Mouse (Mus musculus): ENCODE results near the gene BC005624. TPM values are rescaled to one million over a fixed set of nuclear protein-coding genes. Genes with fewer than 3 reads are reported as not detected.
"Not testable (repeated sequence)": the region's sequence is repeated elsewhere in the genome, so short reads cannot be mapped to it uniquely, and the experiment has no call there.

BC005624 gene
- polyA plus RNA-seq, 1 experiment from 2014 or later, result 32.8 TPM

DNA sequence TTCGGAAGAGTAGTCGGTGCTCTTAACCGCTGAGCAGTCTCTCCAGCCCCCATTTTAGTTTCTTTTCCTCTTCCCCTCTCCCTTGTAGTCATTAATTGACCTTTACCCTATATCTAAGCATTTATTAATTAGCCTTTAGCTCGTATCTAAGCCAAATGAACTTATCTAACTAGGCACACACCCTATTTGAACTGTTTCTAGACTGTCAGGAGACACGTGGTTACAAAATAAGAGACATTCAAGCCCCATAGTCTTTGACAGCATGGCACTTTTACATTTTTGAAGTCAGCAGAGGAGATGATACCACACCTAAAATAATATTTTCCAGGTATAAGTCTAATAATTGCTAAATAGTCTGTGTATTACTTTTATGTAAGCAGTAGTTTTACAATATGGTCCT lies 40.4 kb downstream of the BC005624 start:
- Histone ChIP-seq H3K36me3 (no peaks in the 10 kb centered on the region), H3K9ac (no peak overlapping the region), H3K9me3 (no peaks in the 10 kb centered on the region), H3K4me1 (peaks cover 2% of the 10 kb centered on the region; the same call in 1 of the 2 replicates), H3K27me3 (replicated peaks) (no peaks in the 10 kb centered on the region; the same call in 1 of the 2 replicates), H3K27ac (replicated peaks) (no peak overlapping the region), H3K4me2 (no peak overlapping the region), H3K4me3 (no peak overlapping the region)
- 88% methylated on average over 5 of the region's 5 CpGs for WGBS
- no peak for ATAC-seq (ENCODE audit: extremely low read depth, insufficient number of reproducible peaks, low FRiP score, low TSS enrichment)

DNA sequence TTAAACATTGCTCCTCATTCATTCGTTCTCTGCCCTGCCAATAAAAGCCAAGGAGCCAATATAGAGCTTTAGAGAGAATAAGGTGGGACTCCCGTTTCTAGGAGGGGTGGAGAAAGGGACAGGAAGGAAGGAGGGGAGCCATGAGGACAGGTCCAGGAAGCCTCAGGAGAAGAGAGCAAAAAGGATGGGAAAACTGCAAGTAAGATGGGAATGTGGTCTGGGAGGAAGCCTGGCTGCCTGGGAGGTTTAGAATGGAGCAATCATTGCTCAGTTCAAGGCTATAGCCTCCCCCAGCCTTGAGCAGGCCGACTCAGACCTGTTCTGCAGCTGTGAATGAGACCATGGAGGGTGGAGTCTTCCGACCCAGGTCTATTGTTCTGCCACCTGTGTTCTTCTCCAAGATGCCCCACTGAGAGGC lies 43.4 kb downstream of the BC005624 start:
- Histone ChIP-seq H3K9me3 (no peaks in the 10 kb centered on the region), H3K4me3 (no peak overlapping the region), H3K9ac (no peak overlapping the region), H3K27ac (replicated peaks) (no peak overlapping the region), H3K4me2 (no peak overlapping the region), H3K36me3 (no peaks in the 10 kb centered on the region), H3K4me1 (peaks cover 2% of the 10 kb centered on the region; the same call in 1 of the 2 replicates), H3K27me3 (replicated peaks) (peaks cover 5% of the 10 kb centered on the region; the same call in 1 of the 2 replicates)
- ATAC-seq (ENCODE audit: extremely low read depth, insufficient number of reproducible peaks, low FRiP score, low TSS enrichment), result no peak
- 38% methylated on average over 4 of the region's 4 CpGs for WGBS

DNA sequence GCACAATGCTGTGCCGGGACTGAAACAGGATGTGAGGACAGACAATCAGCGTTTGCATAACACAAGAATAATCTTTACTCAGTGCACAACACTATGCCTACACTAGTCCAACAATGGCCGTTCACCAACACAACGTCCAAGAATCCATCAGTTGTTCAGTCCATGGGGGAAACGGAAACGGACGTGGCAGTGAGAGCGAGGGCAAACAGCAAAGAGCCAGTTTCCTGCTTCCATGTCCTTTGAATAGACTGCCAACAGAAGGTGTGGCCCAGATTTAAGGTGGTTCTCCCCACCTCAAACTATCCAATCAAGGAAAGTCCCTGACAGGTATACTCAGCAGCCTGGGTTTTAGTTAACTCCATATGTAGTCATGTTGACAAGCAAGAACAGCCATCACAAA lies 44.3 kb downstream of the BC005624 start:
- Histone ChIP-seq H3K9ac (no peak overlapping the region), H3K4me1 (peaks cover 2% of the 10 kb centered on the region; the same call in 1 of the 2 replicates), H3K27ac (replicated peaks) (no peak overlapping the region), H3K9me3 (no peaks in the 10 kb centered on the region), H3K4me2 (no peak overlapping the region), H3K27me3 (replicated peaks) (peaks cover 5% of the 10 kb centered on the region; the same call in 1 of the 2 replicates), H3K4me3 (no peak overlapping the region), H3K36me3 (no peaks in the 10 kb centered on the region)
- ATAC-seq (ENCODE audit: extremely low read depth, insufficient number of reproducible peaks, low FRiP score, low TSS enrichment), result no peak
- WGBS, result 68% methylated on average over 8 of the region's 8 CpGs

DNA sequence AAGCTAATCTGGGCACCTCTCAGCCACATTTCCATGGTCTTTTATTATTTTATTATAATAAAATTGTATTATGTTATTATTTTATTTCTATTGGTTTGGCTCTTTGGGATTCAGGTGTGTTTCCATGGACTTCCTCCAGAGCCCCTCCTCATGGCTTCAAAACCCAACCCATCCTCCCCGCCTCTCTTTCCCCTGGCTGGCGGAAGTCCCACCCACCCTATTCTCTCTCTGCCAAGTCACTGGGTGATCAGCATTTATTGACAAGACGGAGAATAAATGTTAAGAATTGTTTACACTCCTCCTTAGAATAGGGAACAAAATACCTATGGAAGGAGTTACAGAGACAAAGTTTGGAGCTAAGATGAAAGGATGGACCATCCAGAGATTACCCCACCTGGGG lies 45.2 kb downstream of the BC005624 start:
- H3K27me3 ChIP-seq (replicated peaks), result peaks cover 5% of the 10 kb centered on the region; the same call in 1 of the 2 replicates
- no peaks in the 10 kb centered on the region for H3K9me3 ChIP-seq
- no peak overlapping the region for H3K9ac ChIP-seq
- H3K36me3 ChIP-seq, result no peaks in the 10 kb centered on the region
- 67% methylated on average over 3 of the region's 3 CpGs for WGBS
- ATAC-seq (ENCODE audit: extremely low read depth, insufficient number of reproducible peaks, low FRiP score, low TSS enrichment), result no peak
- H3K4me3 ChIP-seq, result no peak overlapping the region
- H3K4me1 ChIP-seq, result no peaks in the 10 kb centered on the region
- no peak overlapping the region for H3K27ac ChIP-seq (replicated peaks)
- H3K4me2 ChIP-seq, result no peak overlapping the region

DNA sequence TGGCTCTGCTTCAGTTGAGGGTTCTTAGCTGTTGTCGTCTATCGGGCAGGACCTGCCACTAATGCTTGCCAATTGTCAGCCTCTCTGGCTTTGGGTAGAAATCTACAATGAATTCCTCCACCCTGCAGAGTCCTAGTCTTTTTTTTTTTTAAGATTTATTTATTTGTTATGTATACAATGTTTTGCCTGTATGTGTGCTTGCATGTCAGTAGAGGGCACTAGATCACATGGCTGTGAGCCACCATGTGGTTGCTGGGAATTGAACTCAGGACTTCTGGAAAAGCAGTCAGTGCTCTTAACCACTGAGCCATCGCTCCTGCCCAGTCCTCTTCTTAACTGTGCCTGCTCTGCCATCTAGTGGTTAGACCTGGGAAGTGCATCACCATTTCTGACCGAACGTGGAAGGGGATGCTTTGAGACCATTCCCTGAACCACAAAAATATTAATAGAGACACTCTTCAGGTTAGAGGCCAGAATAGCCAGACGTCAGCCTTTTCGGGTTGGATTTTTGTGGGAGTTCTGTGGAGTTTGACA lies 48.0 kb downstream of the BC005624 start:
- Histone ChIP-seq H3K36me3 (no peaks in the 10 kb centered on the region), H3K4me3 (no peak overlapping the region), H3K27me3 (replicated peaks) (peaks cover 5% of the 10 kb centered on the region; the same call in 1 of the 2 replicates), H3K9me3 (no peaks in the 10 kb centered on the region), H3K9ac (no peak overlapping the region), H3K27ac (replicated peaks) (no peak overlapping the region), H3K4me2 (no peak overlapping the region), H3K4me1 (peaks cover 11% of the 10 kb centered on the region)
- 15% methylated on average over 7 of the region's 7 CpGs for WGBS
- no peak for ATAC-seq (ENCODE audit: extremely low read depth, insufficient number of reproducible peaks, low FRiP score, low TSS enrichment)

DNA sequence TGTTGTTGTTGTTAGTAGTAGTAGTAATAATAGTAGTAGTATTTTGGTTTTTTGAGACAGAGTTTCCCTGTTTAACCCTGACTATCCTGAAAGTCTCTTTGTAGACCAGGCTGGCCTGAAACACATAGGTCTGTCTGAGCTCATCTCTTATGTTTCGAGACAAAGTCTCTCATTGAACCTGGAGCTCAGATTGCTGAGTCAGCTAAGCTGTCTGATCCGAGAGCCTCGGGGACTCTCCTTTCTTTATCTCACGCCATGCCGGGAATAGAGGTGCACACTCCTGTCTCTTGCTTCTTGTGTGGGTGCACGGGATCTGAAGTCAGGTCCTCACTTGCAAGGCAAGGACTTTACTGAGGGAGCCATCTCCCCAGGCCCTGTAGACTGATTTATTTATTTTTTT lies 49.0 kb downstream of the BC005624 start:
- 66% methylated on average over 6 of the region's 6 CpGs for WGBS
- no peak for ATAC-seq (ENCODE audit: extremely low read depth, insufficient number of reproducible peaks, low FRiP score, low TSS enrichment)

DNA sequence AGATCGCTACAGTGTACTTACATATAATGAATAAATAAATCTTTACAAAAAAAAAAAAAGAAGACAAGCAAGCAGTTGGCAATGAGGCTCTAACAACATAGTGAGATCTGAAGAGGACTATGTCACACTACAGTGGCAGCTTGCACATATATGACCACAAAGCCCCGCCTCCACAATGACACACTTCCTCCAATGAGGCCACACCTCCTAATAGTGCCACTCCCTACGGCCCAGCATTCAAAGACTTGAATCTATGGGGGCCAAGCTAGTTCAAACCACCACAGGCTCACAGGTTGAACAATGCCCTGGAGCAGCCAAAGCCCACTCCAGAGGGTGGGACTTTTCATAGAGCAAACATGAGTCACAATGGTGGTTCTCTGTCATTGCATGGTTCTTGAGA lies 50.1 kb downstream of the BC005624 start:
- no peak overlapping the region for H3K27ac ChIP-seq (replicated peaks)
- no peak overlapping the region for H3K4me3 ChIP-seq
- no peaks in the 10 kb centered on the region for H3K36me3 ChIP-seq
- 77% methylated on average over 3 of the region's 3 CpGs for WGBS
- no peak overlapping the region for H3K9ac ChIP-seq
- peaks cover 5% of the 10 kb centered on the region; the same call in 1 of the 2 replicates for H3K27me3 ChIP-seq (replicated peaks)
- H3K4me2 ChIP-seq, result no peak overlapping the region
- H3K4me1 ChIP-seq, result peaks cover 29% of the 10 kb centered on the region
- H3K9me3 ChIP-seq, result no peaks in the 10 kb centered on the region
- no peak for ATAC-seq (ENCODE audit: extremely low read depth, insufficient number of reproducible peaks, low FRiP score, low TSS enrichment)

More for the DNA sequence above, 49.0 kb downstream of the BC005624 start:
- Histone ChIP-seq H3K27me3 (replicated peaks) (peaks cover 5% of the 10 kb centered on the region; the same call in 1 of the 2 replicates), H3K9me3 (no peaks in the 10 kb centered on the region), H3K4me2 (no peak overlapping the region), H3K4me3 (no peak overlapping the region), H3K36me3 (no peaks in the 10 kb centered on the region), H3K4me1 (peaks cover 18% of the 10 kb centered on the region), H3K9ac (no peak overlapping the region), H3K27ac (replicated peaks) (no peak overlapping the region)

DNA sequence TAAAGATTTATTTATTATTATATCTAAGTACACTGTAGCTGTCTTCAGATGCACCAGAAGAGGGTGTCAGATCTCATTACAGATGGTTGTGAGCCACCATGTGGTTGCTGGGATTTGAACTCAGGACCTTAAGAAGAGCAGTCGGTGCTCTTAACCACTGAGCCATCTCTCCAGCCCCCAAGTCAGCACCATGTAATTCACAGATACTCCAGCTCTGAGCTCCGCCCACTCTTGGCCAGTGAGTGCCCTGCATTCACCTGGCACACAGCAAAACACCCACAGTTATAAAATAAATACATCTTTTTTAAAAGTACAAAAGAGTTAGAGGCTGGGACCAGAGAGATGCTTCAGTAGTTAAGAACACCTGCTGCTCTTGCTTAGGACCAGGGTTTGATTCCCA lies 51.2 kb downstream of the BC005624 start:
- not testable (repeated sequence) for ATAC-seq (ENCODE audit: extremely low read depth, insufficient number of reproducible peaks, low FRiP score, low TSS enrichment); H3K36me3 ChIP-seq; H3K27me3 ChIP-seq (replicated peaks); H3K9ac ChIP-seq; H3K9me3 ChIP-seq; H3K4me2 ChIP-seq; H3K4me3 ChIP-seq; H3K27ac ChIP-seq (replicated peaks)
- WGBS, result 72% methylated on average over 2 of the region's 2 CpGs
- peaks cover 34% of the 10 kb centered on the region for H3K4me1 ChIP-seq

DNA sequence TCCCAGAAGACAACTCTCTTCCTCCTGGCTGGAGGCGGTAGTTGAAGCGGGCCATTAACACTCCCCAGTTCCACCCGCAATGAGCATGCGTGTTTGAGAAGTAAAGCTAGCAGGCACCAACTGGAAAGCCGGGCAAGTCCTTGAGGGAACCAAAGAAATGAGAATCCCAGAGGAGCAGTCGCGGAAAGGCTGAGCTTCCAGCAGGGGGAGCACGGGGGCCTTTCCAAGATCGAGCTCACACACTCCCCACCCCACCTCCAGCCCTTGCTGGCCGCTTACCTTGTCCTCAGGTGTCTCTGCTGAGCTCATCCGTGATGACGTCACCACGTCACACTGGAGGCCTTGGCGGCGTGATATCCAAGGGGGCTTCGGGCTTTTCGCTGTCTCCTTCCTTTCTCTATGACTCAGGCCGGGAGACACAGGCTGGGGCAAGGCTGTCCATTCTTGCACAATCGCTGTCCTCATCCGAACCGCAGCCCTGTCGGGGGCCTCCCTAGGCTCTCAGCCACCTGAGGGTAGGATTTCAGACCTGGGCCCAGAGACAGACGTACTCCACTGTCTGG lies 52.4 kb downstream of the BC005624 start, which contains the start of gene Ptges:
TSS of gene Ptges (minus strand) at position 381 of the 563 bp plus-strand sequence.
- H3K9ac ChIP-seq, result peak within 1 kb of the TSS; percentile 67
- H3K27ac ChIP-seq (replicated peaks), result no peak within 1 kb of the TSS
- no peaks in the 10 kb centered on the region for H3K36me3 ChIP-seq
- H3K4me2 ChIP-seq, result peak within 1 kb of the TSS; percentile 68
- peaks cover 34% of the 10 kb centered on the region for H3K4me1 ChIP-seq
- peak within 1 kb of the TSS; percentile 31 for H3K4me3 ChIP-seq
- ATAC-seq (ENCODE audit: extremely low read depth, insufficient number of reproducible peaks, low FRiP score, low TSS enrichment), result peak; percentile 25
- H3K9me3 ChIP-seq, result no peaks in the 10 kb centered on the region
- H3K27me3 ChIP-seq (replicated peaks), result peaks cover under 1% of the 10 kb centered on the region; the same call in 1 of the 2 replicates
- 3% methylated on average over 23 of the region's 23 CpGs for WGBS

DNA sequence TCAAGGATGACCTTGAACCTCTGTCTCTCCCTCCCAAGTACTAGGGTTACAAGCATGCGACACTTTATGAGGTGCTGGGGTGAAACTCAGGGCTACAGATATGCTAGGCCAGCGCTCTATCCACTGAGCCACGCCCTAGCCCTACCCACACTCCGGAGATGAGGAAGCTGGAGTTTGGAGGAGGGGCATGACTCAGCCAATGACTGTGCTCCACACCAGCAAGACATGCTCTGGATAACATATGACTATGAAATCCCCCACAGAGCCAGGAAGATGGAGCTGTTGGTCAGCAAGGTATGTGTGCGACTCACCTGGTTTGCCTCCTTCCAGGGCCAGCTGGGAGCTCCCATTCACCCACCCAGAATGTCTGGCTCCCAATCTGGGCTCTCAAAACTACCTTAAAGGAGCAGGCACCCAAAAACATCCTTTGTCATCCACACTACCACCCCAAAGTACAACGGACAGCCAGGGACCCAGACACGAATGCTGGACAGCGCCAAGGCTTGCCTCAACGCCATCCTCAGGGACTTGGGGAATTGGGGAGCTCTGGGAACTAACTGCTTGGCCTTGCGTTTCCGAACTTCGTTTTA lies 53.0 kb downstream of the BC005624 start:
- no peak; the same call in 1 of the 2 replicates for ATAC-seq (ENCODE audit: extremely low read depth, insufficient number of reproducible peaks, low FRiP score, low TSS enrichment)
- H3K27ac ChIP-seq (replicated peaks), result no peak overlapping the region
- H3K9me3 ChIP-seq, result no peaks in the 10 kb centered on the region
- peak overlapping the region; percentile 68 for H3K4me2 ChIP-seq
- no peaks in the 10 kb centered on the region; the same call in 1 of the 2 replicates for H3K27me3 ChIP-seq (replicated peaks)
- H3K4me3 ChIP-seq, result peak overlapping the region; percentile 31
- no peaks in the 10 kb centered on the region for H3K36me3 ChIP-seq
- H3K4me1 ChIP-seq, result peaks cover 34% of the 10 kb centered on the region
- WGBS, result 30% methylated on average over 12 of the region's 12 CpGs
- H3K9ac ChIP-seq, result no peak overlapping the region; the same call in 1 of the 2 replicates

DNA sequence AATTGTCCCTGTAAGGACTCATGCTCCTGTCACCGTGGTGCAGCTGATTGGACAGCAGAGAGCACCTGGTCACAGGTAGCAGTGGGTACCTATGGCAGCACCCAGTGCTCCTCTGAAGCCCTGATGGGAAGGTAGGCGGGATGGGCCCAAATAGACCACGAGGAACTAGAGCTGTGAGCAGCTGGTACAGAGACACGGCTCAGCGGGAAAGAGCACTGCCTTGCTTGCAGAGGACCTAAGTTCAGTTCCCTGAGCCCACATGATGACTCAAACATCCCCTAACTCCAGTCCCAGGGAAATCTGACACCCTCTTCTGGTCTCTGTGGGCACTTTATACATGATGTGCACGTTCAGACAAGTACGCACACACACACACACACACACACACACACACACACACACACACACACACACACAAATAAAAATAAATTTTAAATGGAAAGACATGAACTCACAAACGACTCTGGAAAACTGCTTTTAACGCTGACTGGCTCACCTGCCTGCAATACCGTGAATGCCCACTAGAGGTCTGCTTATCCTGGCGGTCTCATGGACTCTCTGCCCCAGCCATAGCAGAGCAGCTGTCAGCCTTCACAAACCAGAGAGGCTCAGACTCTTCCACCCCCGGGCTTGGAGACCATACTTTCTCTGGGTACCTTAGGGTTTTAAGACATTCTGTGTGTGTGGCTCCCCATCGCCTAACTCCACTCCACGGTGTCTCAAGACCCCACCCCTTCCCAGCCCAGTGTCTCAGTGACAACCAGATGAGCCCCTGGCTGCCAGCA lies 54.0 kb downstream of the BC005624 start:
- H3K4me2 ChIP-seq, result no peak overlapping the region
- no peaks in the 10 kb centered on the region for H3K36me3 ChIP-seq
- no peaks in the 10 kb centered on the region for H3K9me3 ChIP-seq
- peak overlapping the region; percentile 9; the same call in 1 of the 2 replicates for H3K9ac ChIP-seq
- no peak overlapping the region for H3K4me3 ChIP-seq
- H3K4me1 ChIP-seq, result peaks cover 34% of the 10 kb centered on the region
- 23% methylated on average over 14 of the region's 14 CpGs for WGBS
- ATAC-seq (ENCODE audit: extremely low read depth, insufficient number of reproducible peaks, low FRiP score, low TSS enrichment), result no peak
- H3K27ac ChIP-seq (replicated peaks), result peak overlapping the region; percentile 84
- H3K27me3 ChIP-seq (replicated peaks), result no peaks in the 10 kb centered on the region; the same call in 1 of the 2 replicates
